In genomic region chr9:113803751-113804150, GRCm38 (mm10) we compare ENCODE assay signal across 29 mouse cellular contexts.
DNase-seq lines count a peak whose midpoint lies in the region; ATAC-seq and TF ChIP-seq lines count a peak whose summit lies in the region.
"Had no signal": no experiment of that assay in that cellular context is flagged by ENCODE, and none has a peak within 500 bp of the region (broad histone marks: within the 10 kb centered on the region; RNA-seq: fewer than 3 reads in every experiment).

No protein-coding gene starts in this region.

- H3K27me3 ChIP-seq in heart, embryonic 10.5 days (ENCODE audit: insufficient read depth, poor library complexity, severe bottlenecking), result no peaks in the 10 kb centered on the region
- H3K27me3 ChIP-seq in neural tube, embryonic 11.5 days (ENCODE audit: control insufficient read depth, insufficient read depth, low read length), result no peaks in the 10 kb centered on the region
- H3K27me3 ChIP-seq: embryonic facial prominence, embryonic 12.5 days; embryonic facial prominence, embryonic 15.5 days; forebrain, embryonic 12.5 days; forebrain, embryonic 15.5 days; heart, embryonic 12.5 days; heart, embryonic 15.5 days had no signal

- TF ChIP-seq POLR2A in embryonic fibroblast, embryonic 13.5 days (IDR thresholded peaks at IDR 0.05; ENCODE audit: low read depth, low read length), result no peak

- H3K4me1 ChIP-seq in heart, embryonic 10.5 days, result peaks cover 10% of the 10 kb centered on the region; the same call in 1 of the 2 replicates
- H3K4me1 ChIP-seq in neural tube, embryonic 11.5 days (ENCODE audit: control insufficient read depth, insufficient read depth, low read length), result no peaks in the 10 kb centered on the region
- H3K4me1 ChIP-seq in embryonic fibroblast, embryonic 13.5 days (ENCODE audit: control insufficient read depth, insufficient read depth, low read length), result peaks cover 3% of the 10 kb centered on the region
- H3K4me1 ChIP-seq: embryonic facial prominence, embryonic 12.5 days; embryonic facial prominence, embryonic 15.5 days had no signal

- TF ChIP-seq CTCF in embryonic fibroblast, embryonic 13.5 days (IDR thresholded peaks at IDR 0.05; ENCODE audit: borderline replicate concordance, insufficient read depth, low read length), result no peak

- no peak overlapping the region for H3K27ac ChIP-seq in heart, embryonic 10.5 days
- H3K27ac ChIP-seq in neural tube, embryonic 11.5 days (ENCODE audit: low read depth, low read length), result 0 out of 2 replicates have a peak overlapping the region, but pooled peaks have one; percentile 14
- peak overlapping the region; percentile 62 for H3K27ac ChIP-seq in embryonic fibroblast, embryonic 13.5 days (ENCODE audit: insufficient read depth, low read length)
- H3K27ac ChIP-seq: embryonic facial prominence, embryonic 12.5 days; embryonic facial prominence, embryonic 15.5 days; forebrain, embryonic 12.5 days; forebrain, embryonic 15.5 days; heart, adult 2 months; heart, embryonic 15.5 days; hindbrain, embryonic 10.5 days; hindbrain, embryonic 14.5 days had no signal

- no peak overlapping the region for H3K4me3 ChIP-seq in heart, embryonic 10.5 days
- no peak overlapping the region for H3K4me3 ChIP-seq in neural tube, embryonic 11.5 days (ENCODE audit: low read depth, low read length)
- H3K4me3 ChIP-seq in embryonic fibroblast, embryonic 13.5 days (ENCODE audit: insufficient read depth, low read length), result no peak overlapping the region
- H3K4me3 ChIP-seq: embryonic facial prominence, embryonic 12.5 days; embryonic facial prominence, embryonic 15.5 days; erythroblast, embryonic 14.5 days; forebrain, embryonic 12.5 days; forebrain, embryonic 15.5 days; heart, adult 2 months; heart, embryonic 12.5 days; heart, embryonic 15.5 days; hindbrain, embryonic 10.5 days had no signal

- H3K9me3 ChIP-seq in heart, embryonic 10.5 days, result no peaks in the 10 kb centered on the region
- no peaks in the 10 kb centered on the region for H3K9me3 ChIP-seq in neural tube, embryonic 11.5 days (ENCODE audit: control insufficient read depth, low read length)
- H3K9me3 ChIP-seq: embryonic facial prominence, embryonic 12.5 days; embryonic facial prominence, embryonic 15.5 days; forebrain, embryonic 12.5 days; forebrain, embryonic 15.5 days; G1E; heart, embryonic 12.5 days; heart, embryonic 15.5 days; hindbrain, embryonic 10.5 days had no signal

- 65% methylated on average over 2 of the region's 2 CpGs for WGBS in heart, embryonic 10.5 days
- 82% methylated on average over 2 of the region's 2 CpGs for whole genome bisulfite sequencing in neural tube, embryonic 11.5 days

- no peak for ATAC-seq in neural tube, embryonic 11.5 days (ENCODE audit: insufficient read depth, low FRiP score, low TSS enrichment)
- ATAC-seq: forebrain, embryonic 15.5 days; intestine, postnatal 0 days had no signal

- no peak overlapping the region for H3K9ac ChIP-seq in neural tube, embryonic 11.5 days (ENCODE audit: low read length)
- H3K9ac ChIP-seq: embryonic facial prominence, embryonic 12.5 days; embryonic facial prominence, embryonic 15.5 days; forebrain, embryonic 12.5 days; forebrain, embryonic 15.5 days; heart, embryonic 12.5 days; heart, embryonic 15.5 days; hindbrain, embryonic 14.5 days had no signal

- peak; percentile 55 for DNase-seq in heart, adult 11 months
- DNase-seq in heart, embryonic 10.5 days (ENCODE audit: low spot score), result no peak
- DNase-seq in neural tube, embryonic 11.5 days (ENCODE audit: low spot score), result no peak
- DNase-seq in neural tube, embryonic 10.5 days (ENCODE audit: extremely low spot score, low spot score), result no peak
- peak; percentile 86 for DNase-seq in Muller cell, postnatal 12 days (ENCODE audit: inconsistent ontology term)
- no peak for DNase-seq in testis, postnatal 14 days (ENCODE audit: low spot score)
- DNase-seq in MN1 (ENCODE audit: low spot score), result no peak
- DNase-seq: adrenal gland, adult 2 months; adrenal gland, postnatal 14 days; cerebellum, adult 11 months; cerebellum, adult 2 months; cerebellum, adult 9-11 months; cerebellum, postnatal 25 days; gastrocnemius, postnatal 25 days; heart, adult 2 months; heart, postnatal 10 days; heart, postnatal 36 days had no signal

- no peaks in the 10 kb centered on the region for H3K36me3 ChIP-seq in heart, embryonic 10.5 days
- no peaks in the 10 kb centered on the region for H3K36me3 ChIP-seq in neural tube, embryonic 11.5 days (ENCODE audit: control insufficient read depth, insufficient read depth, low read length)
- H3K36me3 ChIP-seq: embryonic facial prominence, embryonic 12.5 days; embryonic facial prominence, embryonic 15.5 days; forebrain, embryonic 12.5 days; forebrain, embryonic 15.5 days; heart, embryonic 12.5 days; heart, embryonic 15.5 days; hindbrain, embryonic 10.5 days had no signal

- no peak overlapping the region for H3K4me2 ChIP-seq in neural tube, embryonic 11.5 days (ENCODE audit: low read depth)
- H3K4me2 ChIP-seq: embryonic facial prominence, embryonic 12.5 days; embryonic facial prominence, embryonic 15.5 days; forebrain, embryonic 12.5 days; forebrain, embryonic 15.5 days; heart, embryonic 12.5 days; heart, embryonic 15.5 days; hindbrain, embryonic 14.5 days had no signal

Comparison
In these comparisons a context has a peak if more than half of its experiments do, and no peak if none do; other contexts are left out.
1. DNase-seq: peak in heart, adult 11 months (single experiment) and Muller cell, postnatal 12 days (single experiment); none in heart, embryonic 10.5 days (single experiment), neural tube, embryonic 11.5 days (single experiment), neural tube, embryonic 10.5 days (single experiment), testis, postnatal 14 days (single experiment) and MN1 (single experiment).